In the genomic region with DNA sequence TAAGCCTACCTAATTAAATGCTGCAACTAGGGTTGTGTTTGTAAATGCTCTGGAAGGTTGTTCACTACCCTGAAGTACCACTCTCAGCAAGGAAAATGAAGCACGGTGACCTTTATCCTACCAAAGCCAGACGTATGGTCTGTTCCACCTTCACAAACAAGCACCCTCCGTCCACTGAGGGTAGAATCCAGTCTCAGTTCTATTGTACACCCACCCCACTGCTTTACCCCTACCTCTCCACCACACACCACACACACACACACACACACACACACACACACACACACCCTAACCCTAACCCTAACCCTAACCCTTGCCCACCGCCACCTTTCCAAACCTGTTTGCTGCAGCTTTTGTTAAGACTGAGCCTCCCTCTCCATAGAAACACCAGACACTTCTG, we compare ENCODE assay signal across 15 mouse cellular contexts. TPM values are rescaled to one million over a fixed set of nuclear protein-coding genes. Genes with fewer than 3 reads are reported as not detected.
"Had no signal": no experiment of that assay in that cellular context is flagged by ENCODE, and none has a peak within 500 bp of the region (broad histone marks: within the 10 kb centered on the region; RNA-seq: fewer than 3 reads in every experiment).

No protein-coding gene starts in this region.

- DNase-seq: kidney, postnatal 25 days; midbrain, embryonic 14.5 days; retina, postnatal 1 day; right cerebral cortex, postnatal 14 days; thymus, adult 2 months; thymus, postnatal 36 days had no signal

- H3K9me3 ChIP-seq: limb, embryonic 15.5 days; stomach, embryonic 15.5 days had no signal

- H3K27me3 ChIP-seq: limb, embryonic 15.5 days; neural tube, embryonic 13.5 days; stomach, embryonic 15.5 days had no signal

- H3K9ac ChIP-seq: limb, embryonic 15.5 days; neural tube, embryonic 13.5 days; stomach, embryonic 15.5 days had no signal

- H3K4me1 ChIP-seq: limb, embryonic 15.5 days; stomach, embryonic 15.5 days had no signal

- ATAC-seq: hindbrain, embryonic 16.5 days; inflammation-experienced regulatory T-cells, adult 6 months; intestine, postnatal 0 days had no signal

- H3K4me3 ChIP-seq: left cerebral cortex, adult 2 months; limb, embryonic 15.5 days; neural tube, embryonic 13.5 days; stomach, embryonic 15.5 days had no signal

- H3K4me2 ChIP-seq: limb, embryonic 15.5 days; neural tube, embryonic 13.5 days; stomach, embryonic 15.5 days had no signal

- H3K27ac ChIP-seq: left cerebral cortex, adult 2 months; limb, embryonic 15.5 days; neural tube, embryonic 13.5 days; stomach, embryonic 15.5 days had no signal

RNA-seq across cellular contexts. Expression of a gene that starts 49.1 kb away (rescaled TPM):
- polyA plus RNA-seq: inflammation-experienced regulatory T-cells, adult 6 months; intestine, postnatal 0 days; midbrain, embryonic 14.5 days; spleen, adult 2 months; testis, adult 2 months; thymus, adult 2 months had no signal
